Mouse (Mus musculus) common myeloid progenitor, adult 5-6 weeks (primary cell): Measurements from ENCODE around the gene Cdh12. TPM values are rescaled to one million over a fixed set of nuclear protein-coding genes. Genes with fewer than 3 reads are reported as not detected.
"Not testable (repeated sequence)": the region's sequence is repeated elsewhere in the genome, so short reads cannot be mapped to it uniquely, and the experiment has no call there.

Experiments
- ATAC-seq: replicated peaks from 2 replicates; pipeline ENCODE4 v1.8.0; 2016; ENCODE audit warnings: low read depth, mild to moderate bottlenecking, moderate TSS enrichment, inconsistent platforms; ENCODE audit not compliant: poor library complexity, severe bottlenecking
- total RNA-seq: library from RNA; stranded (forward); fragments of 200-1000, 187-1606 nt; gene quantifications from 2 replicates; pipeline ENCODE4 v1.2.3, GENCODE M21; 2017

Cdh12 gene
- not detected in 2 replicates for total RNA-seq

DNA sequence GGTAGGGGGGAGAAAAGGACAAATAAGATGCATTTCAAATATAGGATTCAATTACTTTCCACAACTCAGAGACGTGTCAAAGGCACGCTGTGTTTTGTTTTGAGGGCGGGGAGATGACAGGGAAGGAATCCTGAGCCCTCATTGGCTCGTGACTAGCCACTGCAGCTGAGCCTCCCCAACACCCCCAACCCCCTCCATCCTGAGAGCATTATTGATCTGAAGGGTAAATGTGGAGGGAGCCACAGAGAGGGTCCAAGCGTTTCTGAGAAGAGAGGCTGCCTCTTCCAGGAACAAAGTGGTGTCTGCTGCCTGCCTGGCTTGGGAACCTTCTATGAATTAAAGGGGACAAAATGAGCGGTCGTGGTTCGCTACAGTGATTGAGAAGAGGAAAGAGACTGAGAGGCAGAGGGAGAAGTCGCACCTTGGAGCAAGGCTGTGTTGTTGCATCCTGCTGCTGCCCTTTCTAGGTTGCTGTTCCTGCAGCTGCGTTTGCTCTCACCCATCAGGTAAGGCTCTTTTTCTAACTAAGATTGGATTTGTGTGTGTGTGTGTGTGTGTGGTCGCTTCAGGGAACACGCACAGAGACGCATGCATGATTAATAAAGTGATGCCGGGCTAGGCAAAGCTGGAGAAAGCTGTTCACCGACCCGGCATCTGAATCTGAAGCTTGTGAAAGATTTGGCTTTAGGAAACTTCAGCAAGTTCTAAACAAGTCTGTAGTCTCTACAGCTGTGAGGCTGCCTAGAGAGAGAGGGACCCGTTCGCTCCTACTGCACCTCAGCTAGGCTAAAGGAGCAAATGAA lies at the start of gene Cdh12:
TSS of gene Cdh12 (plus strand) at position 405 of the 803 bp plus-strand sequence.
- ATAC-seq, result no peak

DNA sequence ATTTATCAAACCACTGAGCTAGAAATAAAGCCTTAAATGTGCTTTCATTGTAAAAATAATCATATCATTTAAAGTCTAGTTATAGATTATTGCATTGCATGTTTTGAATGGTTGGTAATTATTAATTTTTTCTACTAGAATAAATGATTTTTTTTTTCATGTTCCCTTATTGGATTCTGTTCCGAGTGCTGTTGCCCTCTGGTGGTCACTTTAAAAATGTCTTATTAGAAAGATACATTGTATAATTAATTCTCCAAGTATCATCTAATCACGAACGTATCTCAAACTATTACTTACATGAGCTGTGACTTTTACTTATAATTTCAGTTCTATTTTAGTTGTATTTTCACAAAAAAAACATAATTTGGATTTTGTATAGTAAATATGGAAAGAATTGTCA lies 45.5 kb upstream of the Cdh12 start:
- 0 out of 2 replicates have a peak, but pooled peaks have one; percentile 32 for ATAC-seq

DNA sequence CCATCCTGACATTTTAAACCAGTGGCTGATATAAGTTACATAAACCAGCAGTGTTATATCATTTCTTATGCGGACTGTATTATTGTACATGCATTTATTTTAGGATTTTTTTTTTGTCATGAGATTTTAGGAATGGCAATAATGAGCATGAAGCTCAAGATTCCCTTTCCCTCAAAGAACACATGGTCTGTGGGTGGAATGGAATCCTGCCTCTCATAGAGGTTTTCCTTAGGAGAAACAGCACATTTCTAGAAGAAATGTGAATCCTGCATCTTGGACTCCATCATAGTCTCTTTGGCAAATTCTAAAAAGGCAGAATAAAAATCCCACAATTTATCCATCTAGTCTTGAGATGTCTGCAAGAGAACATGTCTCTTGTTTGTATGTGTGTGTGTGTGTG lies 35.7 kb upstream of the Cdh12 start:
- ATAC-seq, result no peak

DNA sequence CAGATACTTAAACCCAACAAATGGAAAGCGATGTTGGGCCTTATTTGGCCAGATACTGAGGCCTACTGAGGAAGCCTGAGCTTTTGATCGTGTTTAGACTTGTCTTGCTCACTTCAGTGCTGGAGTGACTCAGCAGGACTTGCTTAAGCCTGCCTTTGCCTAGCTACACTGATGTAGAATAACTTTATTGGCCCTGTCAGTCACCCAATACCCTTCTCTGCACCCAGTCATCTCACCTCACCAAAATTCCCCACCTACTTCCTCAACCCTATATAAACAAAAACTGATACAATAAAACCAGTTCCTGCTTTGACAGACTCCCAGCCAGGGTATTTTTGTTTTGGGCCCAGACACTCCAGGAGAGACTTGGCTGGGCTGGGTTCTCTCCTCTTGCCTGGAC lies 12.7 kb upstream of the Cdh12 start:
- no peak for ATAC-seq

GRCm38 (mm10) chr15:20450558-20450957 lies 1.5 kb downstream of the Cdh12 start:
- ATAC-seq, result no peak

DNA sequence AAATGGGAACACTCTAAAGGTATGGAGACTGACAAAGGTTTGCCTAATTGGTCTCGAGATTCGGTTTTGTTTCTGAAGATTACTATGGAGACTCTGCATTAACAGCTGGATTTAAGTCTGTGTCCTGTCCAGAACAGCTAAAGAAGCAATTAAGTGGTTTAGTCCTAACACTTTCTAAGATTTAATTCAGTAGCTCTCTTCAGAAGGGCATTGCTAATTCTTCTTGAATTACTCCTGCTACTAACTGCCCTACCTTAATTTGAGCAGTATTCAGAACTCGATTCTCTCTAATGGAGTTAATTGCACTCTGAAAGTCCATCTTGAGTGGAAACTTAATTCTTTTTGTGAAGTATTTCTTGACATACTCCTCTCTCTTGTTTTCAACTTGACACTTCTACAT lies 9.4 kb downstream of the Cdh12 start:
- ATAC-seq, result no peak

DNA sequence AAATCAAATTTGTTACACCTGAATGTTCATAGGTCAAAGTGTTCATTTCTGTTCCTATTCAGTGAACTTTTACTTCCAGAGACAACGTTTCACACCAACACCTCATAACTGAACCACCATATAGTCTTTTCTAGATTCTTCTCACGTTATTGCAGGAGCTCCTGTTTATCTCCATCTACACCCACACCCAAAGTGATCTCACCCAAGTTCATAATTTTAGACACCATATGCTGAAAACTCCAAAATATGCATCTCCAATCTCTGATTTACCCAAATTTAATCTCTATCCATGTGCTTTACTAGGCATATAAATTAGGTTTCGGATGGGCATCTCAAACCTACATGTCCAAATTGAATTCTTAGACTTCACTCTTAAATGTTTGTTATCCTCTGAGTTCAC lies 13.4 kb downstream of the Cdh12 start:
- no peak for ATAC-seq

DNA sequence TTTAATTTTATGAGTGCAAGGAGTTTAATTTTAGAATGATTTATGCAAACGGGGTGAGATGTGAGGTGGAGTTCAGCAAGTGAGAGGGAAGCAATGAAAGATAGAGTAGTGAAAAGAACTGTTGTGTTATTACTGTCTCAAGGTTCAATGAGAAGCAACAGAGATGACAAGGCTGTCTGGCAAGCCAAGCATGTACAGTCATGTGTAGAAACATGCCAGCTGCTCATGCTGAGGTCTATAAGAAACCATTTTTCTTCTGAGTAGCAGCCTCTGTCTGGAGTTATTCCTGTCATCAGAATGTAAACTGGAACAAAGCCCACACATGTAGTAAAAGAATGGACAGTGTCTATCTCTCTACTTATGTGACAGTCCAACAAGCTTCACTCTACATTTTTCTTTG lies 14.5 kb downstream of the Cdh12 start:
- no peak for ATAC-seq

DNA sequence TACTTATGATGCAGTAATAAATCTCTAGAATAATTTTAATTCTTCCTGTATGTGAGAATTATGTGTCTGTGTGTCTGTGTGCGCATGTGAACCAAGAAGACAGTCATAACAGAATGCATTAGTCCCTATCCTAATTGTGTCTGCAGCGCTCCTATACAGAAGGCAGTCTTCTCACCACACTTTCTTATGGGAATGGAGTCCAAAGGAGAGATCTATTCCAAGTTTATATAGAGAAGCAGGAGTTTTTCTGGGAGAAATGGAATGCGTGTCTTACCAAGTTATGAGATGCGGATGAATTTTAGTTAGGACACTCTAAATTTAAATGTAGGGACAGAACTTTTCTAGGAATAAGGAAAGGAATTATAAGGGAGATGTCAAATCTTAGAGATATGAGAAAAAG lies 101.9 kb downstream of the Cdh12 start:
- no peak for ATAC-seq

DNA sequence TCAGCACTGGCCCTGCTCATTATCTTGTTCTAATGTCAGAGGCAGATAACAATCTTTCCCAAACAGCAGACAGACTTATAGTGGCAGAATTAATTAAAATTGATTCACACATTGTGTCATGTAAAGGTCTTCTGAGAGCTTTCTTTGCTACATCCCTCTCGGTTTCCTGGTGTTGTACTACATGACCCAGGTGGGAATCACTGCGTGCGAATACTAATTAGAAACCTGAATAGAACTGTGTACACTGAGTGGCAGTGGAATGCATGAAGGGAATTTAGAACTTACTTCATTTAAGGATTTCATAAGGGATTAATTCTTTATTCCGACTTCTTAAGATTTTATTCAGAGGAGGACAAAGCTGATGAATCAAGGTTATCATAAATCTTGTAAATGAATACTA lies 121.9 kb downstream of the Cdh12 start:
- no peak for ATAC-seq

DNA sequence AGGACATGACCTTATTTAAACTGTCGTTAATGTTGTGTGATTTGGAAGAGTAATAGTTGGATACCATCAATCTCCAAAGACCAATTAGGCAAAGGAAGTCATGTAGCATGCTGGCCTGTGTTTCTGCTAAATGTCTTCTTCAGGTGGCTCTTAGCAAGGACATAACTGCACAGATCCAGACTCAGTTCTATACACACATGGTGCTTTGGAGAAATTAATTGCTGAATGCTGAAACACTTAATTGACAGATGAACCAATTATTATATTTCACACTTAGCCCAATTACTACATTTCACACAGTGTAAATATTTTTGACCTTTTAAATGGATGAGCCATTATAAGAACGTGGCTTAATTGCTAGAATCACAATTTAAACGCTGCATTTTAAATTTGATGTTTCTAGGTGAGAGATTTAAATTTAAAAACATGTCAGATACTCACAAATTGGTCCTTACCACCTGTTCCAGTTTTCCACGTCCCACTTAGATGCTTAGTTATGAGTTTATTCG lies 133.6 kb downstream of the Cdh12 start:
- no peak for ATAC-seq

GRCm38 (mm10) chr15:20591599-20591998 lies 142.5 kb downstream of the Cdh12 start:
- no peak for ATAC-seq

DNA sequence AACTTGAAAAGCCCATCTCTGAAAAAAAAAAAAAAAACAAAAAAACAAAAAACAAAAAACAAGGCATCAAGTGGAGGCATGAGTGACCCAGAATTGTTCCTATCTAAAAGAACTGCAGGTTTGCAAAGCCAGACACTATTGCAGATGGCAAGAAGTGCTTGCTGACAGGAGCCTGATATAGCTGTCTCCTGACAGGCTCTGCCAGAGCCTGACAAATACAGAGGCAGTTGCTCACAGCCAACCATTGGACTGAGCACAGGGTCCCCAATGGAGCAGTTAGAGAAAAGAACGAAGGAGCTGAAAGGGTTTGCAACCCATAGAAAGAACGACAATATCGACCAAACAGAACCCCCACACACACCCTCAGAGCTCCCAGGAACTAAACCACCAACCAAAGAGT lies 156.7 kb downstream of the Cdh12 start:
- not testable (repeated sequence) for ATAC-seq

- no peak for ATAC-seq
Measured at GRCm38 (mm10) chr15:20634593-20634992, 185.5 kb downstream of the Cdh12 start.

- no peak for ATAC-seq
Measured at GRCm38 (mm10) chr15:20639155-20639554, 190.1 kb downstream of the Cdh12 start.

DNA sequence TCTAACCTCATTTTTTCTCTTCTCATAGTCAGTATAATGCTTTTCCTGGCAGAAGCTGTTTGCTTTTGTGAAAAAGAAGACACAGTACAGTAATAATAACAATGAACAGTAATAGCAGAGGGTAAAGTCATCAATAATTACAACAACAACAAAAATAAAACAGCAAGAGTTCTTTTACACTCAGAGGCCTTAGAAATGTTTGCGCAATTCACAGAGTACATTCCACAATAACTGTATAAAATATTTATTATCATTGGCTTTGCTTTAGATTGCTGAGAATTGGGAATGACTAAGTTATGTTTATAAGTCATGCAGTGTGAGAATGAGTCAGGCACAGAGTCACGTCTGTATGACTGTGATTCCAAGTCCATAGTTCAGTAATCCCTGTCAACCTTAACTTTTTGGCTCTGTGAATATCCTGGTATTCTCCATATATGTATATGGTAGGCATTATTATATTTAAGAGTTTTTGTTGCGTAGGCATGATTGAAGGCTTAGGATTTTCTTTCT lies 193.9 kb downstream of the Cdh12 start:
- no peak for ATAC-seq

DNA sequence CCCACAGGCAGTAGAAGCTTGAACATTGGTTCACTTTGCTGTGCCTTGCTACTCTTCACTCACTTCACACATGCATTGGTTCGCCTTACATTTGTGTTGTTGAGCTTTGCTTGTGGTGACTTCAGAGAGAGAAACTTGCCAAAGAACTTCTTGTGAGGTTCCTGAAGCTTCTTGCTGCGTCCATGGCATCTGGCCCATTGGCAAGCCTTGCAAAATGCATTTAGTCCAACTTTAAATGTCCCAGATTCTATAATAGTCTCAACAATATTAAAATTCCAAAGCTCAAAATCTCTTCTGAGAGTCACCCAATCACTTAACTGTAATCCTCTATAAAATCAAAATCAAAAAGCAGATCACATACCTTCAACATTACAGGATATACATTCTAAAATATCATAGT lies 211.2 kb downstream of the Cdh12 start:
- ATAC-seq, result no peak

DNA sequence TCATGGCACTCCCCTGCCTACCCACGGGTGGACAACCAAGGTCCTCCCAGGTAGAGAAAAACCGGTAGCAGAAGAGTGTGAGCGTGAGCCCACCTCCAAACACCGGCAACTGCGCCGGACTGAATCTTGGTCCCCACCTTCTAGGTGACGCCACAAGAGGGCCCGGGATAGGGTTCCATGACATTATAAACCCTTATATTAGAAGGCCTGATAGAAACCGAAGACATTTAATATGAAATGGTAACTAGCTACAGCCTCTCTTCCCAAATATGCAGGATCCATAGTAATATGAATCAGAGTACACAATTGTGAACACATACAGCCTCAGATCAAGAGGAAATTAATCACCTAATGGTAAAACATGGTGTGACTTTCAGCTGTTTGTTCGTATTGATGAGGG lies 217.6 kb downstream of the Cdh12 start, which contains the start of gene Acot10:
TSS of gene Acot10 (minus strand) at position 101 of the 400 bp plus-strand sequence.
- no peak for ATAC-seq

- ATAC-seq, result no peak
Measured at GRCm38 (mm10) chr15:20667350-20667749, 218.3 kb downstream of the Cdh12 start.

DNA sequence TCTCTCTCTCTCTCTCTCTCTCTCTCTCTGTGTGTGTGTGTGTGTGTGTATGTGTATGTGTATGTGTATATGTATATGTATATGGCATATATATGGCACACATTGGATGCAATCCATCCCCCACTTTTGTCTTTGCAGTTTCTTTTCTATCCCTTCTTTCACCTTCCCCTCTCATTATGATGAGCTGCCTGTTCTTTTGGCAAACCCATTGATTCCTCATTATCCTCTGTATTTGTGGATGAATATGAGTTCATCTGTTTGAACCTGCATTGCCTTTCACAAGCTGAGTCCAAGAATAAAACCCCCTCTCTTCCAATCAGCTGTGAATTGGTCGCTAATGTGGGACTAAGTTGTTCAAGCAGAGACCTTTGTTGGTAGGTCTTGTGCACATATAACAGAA lies 218.9 kb downstream of the Cdh12 start:
- no peak for ATAC-seq

DNA sequence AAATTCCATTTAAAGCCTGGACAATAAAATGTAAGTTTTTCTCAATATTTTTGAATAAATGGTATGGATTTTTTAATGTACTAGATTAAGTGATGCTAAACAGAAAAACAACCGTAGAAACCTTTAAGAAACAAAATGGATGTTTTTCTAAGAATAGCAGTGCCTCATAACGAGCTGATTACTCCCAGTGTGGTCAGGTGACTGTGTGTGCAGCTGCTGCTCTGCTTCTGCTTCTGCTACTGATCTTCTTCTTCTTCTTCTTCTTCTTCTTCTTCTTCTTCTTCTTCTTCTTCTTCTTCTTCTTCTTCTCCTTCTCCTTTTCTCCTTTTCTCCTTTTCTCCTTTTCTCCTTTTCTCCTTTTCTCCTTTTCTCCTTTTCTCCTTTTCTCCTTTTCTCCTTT lies 220.4 kb downstream of the Cdh12 start:
- not testable (repeated sequence) for ATAC-seq

- ATAC-seq, result no peak
Measured at GRCm38 (mm10) chr15:20682719-20683118, 233.7 kb downstream of the Cdh12 start.
